Mouse (Mus musculus): ENCODE results near the gene Tmem54. TPM values are rescaled to one million over a fixed set of nuclear protein-coding genes. Genes with fewer than 3 reads are reported as not detected.

Tmem54 gene
- polyA plus RNA-seq, 1 experiment, result not detected

DNA sequence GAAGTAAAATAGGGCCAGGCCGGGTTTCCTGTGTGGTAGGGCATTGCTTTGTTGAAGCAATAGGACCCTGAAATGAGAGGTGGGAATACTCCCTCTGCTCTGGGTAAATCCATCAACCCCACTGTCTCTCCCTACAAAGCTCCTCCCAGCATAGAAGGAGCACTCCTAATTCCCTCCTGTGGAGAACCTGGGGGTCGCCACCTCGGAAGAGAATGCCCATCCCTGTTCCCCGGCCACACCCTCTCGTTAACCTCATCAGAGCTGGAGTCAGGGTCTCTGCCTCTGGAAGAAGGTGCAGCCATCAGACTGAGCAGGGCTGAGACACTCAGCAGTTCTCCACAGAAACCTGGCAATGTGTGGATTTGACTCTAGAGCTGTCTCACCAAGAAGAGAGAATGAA, 17.5 kb upstream of the Tmem54 start:
- Histone ChIP-seq H3K4me1 (ENCODE audit: control insufficient read depth, insufficient read depth, low read length) (no peaks in the 10 kb centered on the region), H3K4me3 (ENCODE audit: insufficient read depth, low read length) (no peak overlapping the region), H3K27ac (ENCODE audit: insufficient read depth, low read length) (no peak overlapping the region)
- no peak for TF ChIP-seq CTCF (IDR thresholded peaks at IDR 0.05; ENCODE audit: extremely low read depth, insufficient read depth, low read length)
- TF ChIP-seq POLR2A (IDR thresholded peaks at IDR 0.05; ENCODE audit: extremely low read depth, insufficient read depth, low read length), result no peak

DNA sequence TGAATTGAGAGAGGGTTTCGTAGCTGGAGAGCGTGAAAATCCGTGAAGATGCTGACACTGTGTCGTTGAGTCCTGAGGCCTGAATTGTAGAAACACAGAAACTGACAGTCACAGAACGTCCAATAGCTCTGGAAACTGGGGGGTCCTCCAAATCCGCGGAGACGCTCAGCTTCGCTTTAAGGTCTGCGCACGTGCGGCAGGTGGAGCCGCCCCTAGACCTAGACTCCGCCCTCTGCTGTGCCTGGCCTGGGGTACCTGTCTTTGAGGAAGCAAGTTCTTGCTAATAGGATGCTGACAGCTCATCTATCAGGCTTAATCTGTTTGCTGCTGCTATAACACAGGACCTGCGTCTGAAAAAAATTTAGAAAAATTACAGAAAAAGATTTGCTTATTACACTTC, 10.1 kb upstream of the Tmem54 start:
- no peak for TF ChIP-seq POLR2A (IDR thresholded peaks at IDR 0.05; ENCODE audit: extremely low read depth, insufficient read depth, low read length)
- no peak for TF ChIP-seq CTCF (IDR thresholded peaks at IDR 0.05; ENCODE audit: extremely low read depth, insufficient read depth, low read length)
- H3K4me1 ChIP-seq (ENCODE audit: control insufficient read depth, insufficient read depth, low read length), result no peaks in the 10 kb centered on the region
- no peak overlapping the region for H3K27ac ChIP-seq (ENCODE audit: insufficient read depth, low read length)
- H3K4me3 ChIP-seq (ENCODE audit: insufficient read depth, low read length), result no peak overlapping the region

DNA sequence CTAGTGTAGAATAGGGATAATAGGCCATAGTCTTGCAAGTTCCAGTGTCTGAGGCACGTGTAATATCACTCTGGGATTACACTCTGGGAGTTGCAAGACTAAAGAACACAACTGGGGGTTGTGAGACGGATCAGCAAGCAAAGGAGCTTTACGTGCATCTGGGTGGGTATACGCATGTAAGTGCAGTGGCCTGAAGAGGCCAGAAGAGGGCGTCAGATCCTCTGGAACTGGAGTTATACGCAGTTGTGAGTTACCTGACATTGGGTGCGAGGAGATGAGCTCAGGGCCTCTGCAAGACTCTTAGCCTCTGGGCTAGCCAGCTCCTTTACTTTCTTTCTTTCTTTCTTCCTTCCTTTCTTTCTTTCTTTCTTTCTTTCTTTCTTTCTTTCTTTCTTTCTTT, 8.3 kb upstream of the Tmem54 start:
- Histone ChIP-seq H3K4me3 (ENCODE audit: insufficient read depth, low read length) (no peak overlapping the region), H3K27ac (ENCODE audit: insufficient read depth, low read length) (no peak overlapping the region), H3K4me1 (ENCODE audit: control insufficient read depth, insufficient read depth, low read length) (no peaks in the 10 kb centered on the region)
- TF ChIP-seq CTCF (IDR thresholded peaks at IDR 0.05; ENCODE audit: extremely low read depth, insufficient read depth, low read length), result no peak
- TF ChIP-seq POLR2A (IDR thresholded peaks at IDR 0.05; ENCODE audit: extremely low read depth, insufficient read depth, low read length), result no peak

DNA sequence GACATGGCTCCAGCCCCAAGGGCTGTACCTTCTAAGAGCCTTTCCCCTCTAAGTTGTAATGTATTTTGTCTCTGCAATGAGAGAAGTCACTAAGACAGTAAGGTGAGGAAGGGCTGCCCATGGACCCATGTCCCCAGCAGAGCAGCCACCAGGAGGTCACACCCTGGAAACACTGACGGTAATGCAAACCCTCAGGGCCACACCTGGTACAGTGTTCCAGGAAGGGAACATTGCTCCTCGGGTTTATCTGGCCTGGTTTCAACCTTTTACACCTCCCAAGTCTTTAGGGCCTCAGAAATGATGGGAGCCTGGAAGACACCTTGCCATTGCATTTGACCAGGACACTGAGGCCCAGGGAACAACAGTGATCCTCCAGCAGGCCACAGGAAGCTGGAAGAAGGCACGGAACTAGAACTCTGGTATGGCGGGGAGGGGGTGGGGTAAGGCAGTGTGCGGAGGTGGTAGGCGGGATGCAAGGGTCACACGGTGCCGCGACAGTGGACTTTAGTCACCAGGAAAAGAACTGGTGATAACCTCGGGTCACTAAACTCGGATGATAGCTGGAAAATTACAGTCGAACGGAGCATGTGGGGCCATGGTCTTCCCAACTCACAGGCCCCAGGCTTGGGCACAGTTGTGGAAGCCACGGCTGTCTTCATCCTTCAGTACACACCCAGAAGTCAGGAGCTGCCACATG, 3.1 kb upstream of the Tmem54 start:
- Histone ChIP-seq H3K4me1 (ENCODE audit: control insufficient read depth, insufficient read depth, low read length) (no peaks in the 10 kb centered on the region), H3K27ac (ENCODE audit: insufficient read depth, low read length) (no peak overlapping the region), H3K4me3 (ENCODE audit: insufficient read depth, low read length) (no peak overlapping the region)
- TF ChIP-seq POLR2A (IDR thresholded peaks at IDR 0.05; ENCODE audit: extremely low read depth, insufficient read depth, low read length) (no peak), CTCF (IDR thresholded peaks at IDR 0.05; ENCODE audit: extremely low read depth, insufficient read depth, low read length) (no peak)

DNA sequence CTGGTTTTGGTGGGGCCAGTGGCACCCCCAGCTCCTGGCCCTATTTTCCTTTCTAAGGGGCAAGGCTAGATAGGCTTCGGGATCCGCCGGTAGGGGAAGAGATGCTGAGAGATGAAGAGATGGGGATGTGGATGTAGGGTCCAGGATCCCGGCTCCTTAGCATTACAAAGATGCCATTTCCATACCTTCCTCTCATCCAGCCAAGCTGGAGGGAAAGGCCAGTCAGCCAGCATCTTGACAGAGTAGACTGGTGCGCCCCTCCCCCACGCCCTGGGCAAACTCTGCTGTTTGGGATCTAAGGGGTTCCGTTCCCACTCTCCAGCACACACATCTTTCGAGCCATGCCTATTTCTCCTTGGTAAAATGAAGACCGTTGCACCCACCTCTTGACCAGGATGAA, 725 bp downstream of the Tmem54 start:
- Histone ChIP-seq H3K27ac (ENCODE audit: insufficient read depth, low read length) (no peak overlapping the region), H3K4me1 (ENCODE audit: control insufficient read depth, insufficient read depth, low read length) (no peaks in the 10 kb centered on the region), H3K4me3 (ENCODE audit: insufficient read depth, low read length) (no peak overlapping the region)
- no peak for TF ChIP-seq CTCF (IDR thresholded peaks at IDR 0.05; ENCODE audit: extremely low read depth, insufficient read depth, low read length)
- no peak for TF ChIP-seq POLR2A (IDR thresholded peaks at IDR 0.05; ENCODE audit: extremely low read depth, insufficient read depth, low read length)

DNA sequence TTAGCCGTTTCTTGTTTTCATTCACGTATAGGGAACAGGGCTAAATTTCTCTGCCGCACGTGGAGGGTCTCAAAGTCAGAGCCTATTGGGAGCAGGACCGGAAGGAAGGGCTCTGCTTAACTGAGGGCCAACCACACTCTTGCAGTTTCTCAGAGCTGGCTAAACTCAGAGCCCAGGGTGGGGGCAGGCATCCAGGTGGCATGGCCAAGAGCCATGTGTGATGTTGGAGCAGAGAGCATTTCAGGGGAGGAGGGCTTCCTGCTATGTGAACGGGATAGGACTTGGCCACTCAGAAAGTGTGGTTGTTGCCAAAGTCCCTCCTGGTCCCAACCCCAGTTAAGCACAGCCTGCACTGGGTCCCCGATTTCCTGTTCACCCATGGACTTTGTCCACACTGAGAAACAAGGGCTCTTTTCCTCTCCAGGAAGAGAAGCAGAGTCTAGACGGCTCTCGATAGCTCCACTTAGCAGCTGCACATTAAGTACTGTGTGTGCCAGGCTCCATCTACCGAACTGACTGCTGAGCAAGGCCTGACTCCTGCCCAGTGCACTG, 2.1 kb downstream of the Tmem54 start:
- no peak overlapping the region for H3K27ac ChIP-seq (ENCODE audit: insufficient read depth, low read length)
- H3K4me1 ChIP-seq (ENCODE audit: control insufficient read depth, insufficient read depth, low read length), result no peaks in the 10 kb centered on the region
- H3K4me3 ChIP-seq (ENCODE audit: insufficient read depth, low read length), result no peak overlapping the region
- no peak for TF ChIP-seq CTCF (IDR thresholded peaks at IDR 0.05; ENCODE audit: extremely low read depth, insufficient read depth, low read length)
- TF ChIP-seq POLR2A (IDR thresholded peaks at IDR 0.05; ENCODE audit: extremely low read depth, insufficient read depth, low read length), result no peak

DNA sequence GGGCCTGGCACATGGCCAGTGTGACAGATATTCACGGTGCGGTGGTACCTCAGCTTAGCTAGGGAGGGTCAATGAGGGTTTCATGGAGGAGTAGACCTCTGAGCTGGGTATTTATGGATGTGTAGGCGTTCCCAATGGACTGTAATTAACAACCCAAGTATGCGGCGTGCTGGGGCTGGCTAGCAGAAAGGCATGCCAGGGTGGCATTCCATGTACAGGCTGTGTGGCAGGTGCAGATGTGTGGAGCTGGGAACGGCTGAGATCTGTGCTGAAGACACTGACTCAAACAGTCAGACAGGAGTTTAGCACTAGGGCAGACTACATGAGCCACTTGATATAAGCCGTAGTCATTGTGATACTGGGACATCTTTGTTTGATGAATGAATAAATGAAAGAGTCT, 3.3 kb downstream of the Tmem54 start:
- no peak for TF ChIP-seq POLR2A (IDR thresholded peaks at IDR 0.05; ENCODE audit: extremely low read depth, insufficient read depth, low read length)
- TF ChIP-seq CTCF (IDR thresholded peaks at IDR 0.05; ENCODE audit: extremely low read depth, insufficient read depth, low read length), result no peak
- Histone ChIP-seq H3K27ac (ENCODE audit: insufficient read depth, low read length) (no peak overlapping the region), H3K4me3 (ENCODE audit: insufficient read depth, low read length) (no peak overlapping the region), H3K4me1 (ENCODE audit: control insufficient read depth, insufficient read depth, low read length) (no peaks in the 10 kb centered on the region; the same call in 1 of the 2 replicates)

DNA sequence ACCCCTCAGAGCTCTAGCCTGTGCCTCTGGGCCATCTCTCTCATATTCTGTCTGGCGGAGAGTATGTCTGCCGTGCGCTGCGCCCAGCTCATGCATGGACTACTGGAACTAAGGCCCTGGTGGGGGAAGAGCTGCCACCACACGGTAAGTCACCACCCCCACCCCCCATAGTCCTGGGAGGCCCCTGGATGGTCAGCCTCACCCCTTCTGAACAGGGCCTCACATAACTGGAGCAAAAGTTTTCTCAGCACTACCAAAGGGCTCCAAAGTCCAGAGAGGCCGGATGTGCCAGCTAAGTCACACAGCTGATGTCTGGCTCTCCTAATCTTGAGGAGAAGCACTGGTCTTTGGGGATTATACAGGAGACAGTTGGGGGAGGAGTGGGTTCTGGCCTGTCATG, 5.5 kb downstream of the Tmem54 start:
- TF ChIP-seq CTCF (IDR thresholded peaks at IDR 0.05; ENCODE audit: extremely low read depth, insufficient read depth, low read length) (no peak), POLR2A (IDR thresholded peaks at IDR 0.05; ENCODE audit: extremely low read depth, insufficient read depth, low read length) (no peak)
- Histone ChIP-seq H3K4me1 (ENCODE audit: control insufficient read depth, insufficient read depth, low read length) (no peaks in the 10 kb centered on the region; the same call in 1 of the 2 replicates), H3K4me3 (ENCODE audit: insufficient read depth, low read length) (no peak overlapping the region), H3K27ac (ENCODE audit: insufficient read depth, low read length) (no peak overlapping the region)

DNA sequence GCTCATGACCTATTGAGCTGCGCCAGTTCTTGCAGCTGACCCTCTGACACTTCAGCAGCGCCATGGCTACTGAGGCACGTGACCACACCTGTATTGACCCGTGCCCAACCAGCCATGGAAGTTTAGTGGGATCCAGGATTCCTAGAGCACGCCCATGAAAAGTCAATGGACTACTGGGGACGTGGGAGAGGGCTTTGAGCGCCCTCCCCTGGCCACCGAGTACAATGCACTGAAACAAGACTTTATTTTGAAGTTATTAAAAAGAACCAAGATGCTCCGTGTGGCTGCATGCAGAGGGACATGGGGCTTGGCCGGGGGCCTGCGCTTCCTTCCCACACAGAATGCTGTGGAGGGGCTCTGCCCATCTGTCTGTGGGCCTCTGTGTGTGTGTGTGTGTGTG, 6.0 kb downstream of the Tmem54 start:
- H3K27ac ChIP-seq (ENCODE audit: insufficient read depth, low read length), result no peak overlapping the region
- no peaks in the 10 kb centered on the region; the same call in 1 of the 2 replicates for H3K4me1 ChIP-seq (ENCODE audit: control insufficient read depth, insufficient read depth, low read length)
- H3K4me3 ChIP-seq (ENCODE audit: insufficient read depth, low read length), result no peak overlapping the region
- peak; percentile 18; the same call in 1 of the 2 replicates for TF ChIP-seq POLR2A (IDR thresholded peaks at IDR 0.05; ENCODE audit: extremely low read depth, insufficient read depth, low read length)
- TF ChIP-seq CTCF (IDR thresholded peaks at IDR 0.05; ENCODE audit: extremely low read depth, insufficient read depth, low read length), result peak; percentile 42; the same call in 1 of the 2 replicates

DNA sequence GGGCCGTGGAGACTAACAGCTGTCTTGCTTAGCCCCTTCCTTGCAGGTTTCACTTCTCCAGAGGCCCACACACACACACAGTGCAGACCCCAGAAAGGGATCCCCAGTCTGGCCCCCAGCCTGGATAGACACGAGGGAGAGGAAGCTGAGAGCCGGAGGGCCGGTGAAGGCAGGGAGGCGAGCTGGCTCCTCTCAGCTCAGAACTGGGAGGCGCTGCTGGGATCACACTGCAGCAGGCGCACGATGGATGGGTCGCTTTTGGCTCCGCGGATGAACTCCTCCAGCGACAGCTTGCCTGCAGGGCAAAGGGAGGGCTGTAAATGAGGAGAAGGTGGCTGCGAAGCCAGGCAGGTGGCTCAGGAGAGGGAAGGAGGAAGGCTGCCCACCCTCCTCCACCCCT, 6.9 kb downstream of the Tmem54 start:
- TF ChIP-seq CTCF (IDR thresholded peaks at IDR 0.05; ENCODE audit: extremely low read depth, insufficient read depth, low read length) (no peak), POLR2A (IDR thresholded peaks at IDR 0.05; ENCODE audit: extremely low read depth, insufficient read depth, low read length) (no peak)
- Histone ChIP-seq H3K27ac (ENCODE audit: insufficient read depth, low read length) (no peak overlapping the region), H3K4me1 (ENCODE audit: control insufficient read depth, insufficient read depth, low read length) (peaks cover 3% of the 10 kb centered on the region; the same call in 1 of the 2 replicates), H3K4me3 (ENCODE audit: insufficient read depth, low read length) (no peak overlapping the region)

Measured in cortical plate, adult 2 months (tissue).